Mouse (Mus musculus) retina, postnatal 7 days (tissue): ENCODE results near the gene Wipf1.

Experiments
- DNase-seq: peaks from one replicate; pipeline ENCODE4 v3.0.0-alpha.2; 2012; ENCODE audit warnings: low read depth, low spot score

The Wipf1 gene

GRCm38 (mm10) chr2:73545556-73545955 is 16.0 kb upstream of the Wipf1 start:
- no peak for DNase-seq

- no peak for DNase-seq
These were observed 11.1 kb upstream of the Wipf1 start for GRCm38 (mm10) chr2:73540450-73541162.

GRCm38 (mm10) chr2:73539697-73540096 is 10.2 kb upstream of the Wipf1 start:
- DNase-seq: no peak

DNA sequence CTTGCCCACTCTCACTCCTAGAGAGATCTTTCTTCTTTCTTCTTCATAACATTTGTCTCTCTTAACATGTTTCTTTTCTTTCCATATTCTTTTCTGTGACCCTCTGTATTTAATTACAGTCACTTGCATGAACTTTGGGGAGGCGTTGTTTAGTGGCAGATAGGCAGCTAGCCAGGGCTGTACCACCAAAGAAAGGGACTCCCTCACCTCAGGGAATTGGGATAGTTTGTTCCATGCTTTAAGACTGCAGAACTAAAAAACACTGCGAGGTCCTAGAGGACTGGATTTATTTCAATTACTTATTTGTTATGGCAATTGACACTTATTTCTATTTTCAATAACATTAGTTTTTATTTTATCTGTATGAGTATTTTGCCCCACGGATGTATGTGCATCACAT is 9.6 kb upstream of the Wipf1 start:
- DNase-seq: no peak

DNA sequence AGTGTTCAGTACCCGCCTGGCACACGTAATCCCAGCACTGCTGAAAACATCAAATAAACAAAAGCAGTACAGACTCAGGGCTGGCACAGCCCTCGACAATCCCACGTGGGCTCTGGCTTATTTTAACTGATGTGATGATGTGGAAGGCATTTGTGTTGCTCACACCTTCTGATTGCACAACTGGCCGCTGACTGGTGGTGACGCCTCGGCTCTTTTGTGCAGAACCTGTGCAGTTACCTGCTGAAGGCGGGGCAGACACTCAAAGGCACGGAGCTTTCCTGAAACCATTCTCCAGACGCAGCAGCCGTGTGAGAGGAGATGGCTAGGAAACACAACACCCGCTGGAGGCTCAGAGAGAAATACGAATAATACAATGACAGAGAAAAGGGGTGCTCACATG is 9.1 kb upstream of the Wipf1 start:
- DNase-seq: no peak

- no peak for DNase-seq
These were observed 6.7 kb upstream of the Wipf1 start for GRCm38 (mm10) chr2:73536091-73536783.

DNA sequence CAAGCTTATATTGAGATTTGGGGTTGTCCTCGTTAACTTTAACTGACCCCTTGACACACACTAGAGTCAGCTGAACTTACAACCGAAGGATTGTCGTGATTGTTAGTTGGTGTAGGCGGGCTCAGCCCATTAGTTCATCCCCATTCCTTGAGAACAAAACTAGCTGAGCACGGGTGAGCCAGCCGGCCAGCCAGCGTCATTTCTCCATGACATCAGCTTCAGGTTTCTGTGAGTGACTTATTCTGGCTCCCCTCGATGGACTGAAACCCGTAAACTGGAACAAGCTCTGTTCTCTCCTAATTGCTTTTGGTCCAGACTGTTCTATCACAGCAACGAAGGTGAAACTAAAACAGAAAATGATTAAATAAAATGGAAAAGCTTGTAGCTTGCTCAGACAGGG is 5.2 kb upstream of the Wipf1 start:
- DNase-seq: no peak

DNA sequence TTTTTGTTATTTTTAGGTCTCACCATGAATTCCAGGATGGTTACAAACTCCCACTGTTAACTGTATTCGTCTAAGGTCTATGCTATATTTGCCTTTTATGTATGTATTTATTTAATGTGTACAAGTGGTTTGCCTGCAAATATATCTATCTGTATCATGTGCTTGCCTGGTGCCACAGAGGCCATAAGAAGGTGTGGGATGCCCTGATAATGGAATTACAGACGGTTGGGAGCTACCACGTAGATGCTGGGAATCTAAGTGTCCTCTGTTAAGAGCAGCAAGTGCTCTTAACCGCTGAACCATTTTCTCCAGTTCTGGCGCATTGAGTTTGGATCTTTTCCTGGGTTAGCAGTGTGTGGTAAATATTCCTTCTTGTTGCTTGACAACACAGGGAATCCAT is 953 bp upstream of the Wipf1 start:
- DNase-seq: no peak

DNA sequence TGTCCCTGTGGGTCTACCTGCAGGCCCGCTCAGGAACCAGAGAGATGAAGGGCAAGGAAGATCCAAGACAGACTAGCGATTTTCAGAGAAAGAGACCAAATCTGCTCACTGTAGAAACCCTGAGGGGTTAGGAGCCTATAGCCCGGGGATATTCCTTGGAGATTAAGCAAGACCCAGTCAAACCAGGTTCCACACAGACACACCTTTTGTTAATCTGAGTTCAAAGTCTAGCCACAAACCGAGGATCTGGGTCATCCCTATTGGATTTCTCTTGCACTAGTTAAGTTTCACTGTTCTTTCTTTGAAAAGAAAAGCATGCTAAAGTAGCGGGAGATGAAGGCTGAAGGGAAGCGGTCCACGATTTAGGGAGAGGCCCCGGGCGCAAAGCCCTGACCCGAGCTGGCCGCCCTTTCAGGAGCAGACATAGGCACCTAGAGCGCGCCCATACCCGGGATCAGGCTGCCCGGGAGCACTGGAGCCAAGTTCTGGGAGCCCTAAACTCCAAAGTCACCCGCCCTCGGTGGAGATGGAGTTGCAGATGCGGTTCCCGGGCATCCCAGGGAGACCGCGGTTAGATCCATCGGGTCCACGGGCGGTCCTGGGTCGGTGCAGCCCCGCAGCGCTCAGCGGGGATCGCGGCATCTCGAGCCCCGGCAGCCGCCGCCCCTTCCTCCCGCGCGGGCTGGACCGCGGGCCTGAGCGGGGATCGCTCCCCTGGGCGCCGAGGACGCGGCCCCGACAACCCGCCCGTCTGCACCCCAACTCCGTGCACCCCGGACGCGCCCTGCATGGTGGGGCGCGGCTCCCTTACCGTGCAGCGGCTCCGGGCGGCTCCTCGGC is 798 bp downstream of the Wipf1 start:
- no peak for DNase-seq

DNA sequence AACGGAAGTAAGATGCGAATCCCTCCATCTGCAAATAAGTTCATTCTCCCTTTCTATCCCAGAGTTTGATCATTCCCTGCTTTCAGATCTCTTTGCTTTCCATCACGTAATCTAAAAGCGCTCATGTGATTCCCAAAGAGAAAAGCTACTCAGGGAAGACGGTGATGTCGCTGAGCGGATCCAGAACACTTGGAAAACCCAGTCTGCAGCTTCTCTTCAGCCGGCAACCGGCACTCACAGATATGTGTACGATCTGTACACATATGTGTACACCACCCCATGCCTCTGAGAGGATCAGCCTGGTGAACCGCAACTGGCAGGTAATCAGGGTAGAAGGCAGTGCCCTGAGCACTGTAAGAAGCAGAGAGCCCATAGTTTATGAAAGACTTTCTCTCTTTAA is 1.6 kb downstream of the Wipf1 start:
- DNase-seq: no peak

- no peak for DNase-seq
These were observed 2.8 kb downstream of the Wipf1 start for GRCm38 (mm10) chr2:73526691-73527090.

DNA sequence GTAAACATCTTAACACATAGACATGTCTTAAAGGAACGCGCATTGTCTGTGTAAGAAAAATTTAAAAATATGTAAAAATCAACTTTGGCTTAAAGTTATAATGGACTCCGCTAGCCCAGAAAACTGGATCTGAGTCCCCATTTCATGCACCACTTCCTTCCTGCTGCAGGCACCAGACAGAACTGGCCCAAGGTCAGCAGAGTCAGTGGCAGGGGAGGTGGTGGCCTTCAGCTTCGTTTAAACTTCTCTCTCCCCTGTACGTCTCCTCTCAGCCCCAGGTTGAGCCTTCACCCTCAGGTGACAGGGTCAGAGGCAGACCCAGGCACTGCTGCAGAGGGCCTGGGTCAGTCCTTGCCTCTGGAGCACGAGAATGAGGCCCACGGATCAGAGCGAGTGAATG is 6.6 kb downstream of the Wipf1 start:
- DNase-seq: no peak

- no peak for DNase-seq
These were observed 7.2 kb downstream of the Wipf1 start for GRCm38 (mm10) chr2:73522336-73522735.

DNA sequence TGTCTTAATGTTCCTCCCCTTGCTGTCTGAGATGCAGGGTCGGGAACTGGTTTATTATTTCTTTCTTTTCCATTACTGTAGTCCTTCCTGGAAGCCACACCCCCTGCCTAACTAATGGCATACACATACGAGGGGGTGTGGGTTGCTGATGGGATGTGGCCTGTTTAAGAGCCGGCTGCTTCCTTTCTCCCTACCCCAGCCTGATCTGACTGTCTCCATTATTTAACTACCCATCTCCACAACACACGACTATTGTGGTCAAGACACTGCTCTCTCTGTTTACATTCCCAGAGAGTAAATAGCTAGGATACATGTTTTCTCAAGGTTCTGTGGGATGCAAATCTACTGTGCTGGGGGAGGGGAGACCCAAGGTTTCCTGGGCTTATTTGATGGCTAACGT is 7.8 kb downstream of the Wipf1 start:
- no peak for DNase-seq

GRCm38 (mm10) chr2:73518966-73519365 is 10.6 kb downstream of the Wipf1 start:
- no peak for DNase-seq

GRCm38 (mm10) chr2:73518311-73518710 is 11.2 kb downstream of the Wipf1 start:
- DNase-seq: no peak

DNA sequence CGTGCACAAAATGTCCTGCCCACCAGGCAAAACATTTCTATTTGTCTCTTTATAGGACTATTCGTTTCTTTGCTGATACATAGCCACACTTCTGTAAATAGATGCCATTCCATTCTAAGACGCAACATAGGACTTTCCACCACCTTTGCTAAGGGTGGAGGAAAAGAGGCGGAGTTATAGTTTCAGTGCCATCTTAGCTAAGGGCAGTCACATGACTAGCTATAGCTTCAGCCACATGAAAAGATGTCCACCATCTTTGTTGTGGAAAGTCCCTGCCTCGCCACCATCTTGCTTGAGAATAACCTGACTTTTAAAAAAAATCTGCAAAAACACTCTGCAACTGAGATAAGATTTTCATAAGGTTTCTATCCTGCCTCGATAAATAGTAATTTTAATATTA is 15.4 kb downstream of the Wipf1 start:
- DNase-seq: no peak

DNA sequence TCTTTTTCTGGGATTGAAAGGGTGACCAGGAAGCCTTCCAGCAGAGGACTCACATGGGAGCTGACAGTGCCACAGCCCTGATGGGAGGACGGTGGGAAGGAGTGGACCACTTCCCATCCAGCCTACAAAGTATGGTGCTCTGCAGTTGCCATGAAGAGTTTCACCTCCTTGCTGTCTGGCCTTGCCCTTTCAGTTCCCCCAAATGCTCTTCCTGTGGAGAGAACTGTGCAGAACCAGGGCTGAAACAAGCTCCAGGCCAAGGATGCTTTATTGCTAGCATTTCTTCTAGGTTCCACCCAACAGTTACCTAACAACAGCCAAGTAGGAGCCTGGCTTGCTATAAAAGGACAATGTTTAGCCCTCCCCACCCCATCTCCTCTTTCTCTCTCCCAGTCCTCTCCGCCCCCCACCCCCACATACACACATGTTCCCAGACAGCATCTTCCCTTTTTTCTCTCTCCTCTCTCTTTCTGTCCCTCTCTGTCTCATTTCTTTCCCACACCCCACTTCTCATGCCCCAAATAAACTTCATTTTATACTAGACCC is 16.3 kb downstream of the Wipf1 start:
- DNase-seq: no peak

GRCm38 (mm10) chr2:73512044-73512443 is 17.5 kb downstream of the Wipf1 start:
- DNase-seq: no peak

DNA sequence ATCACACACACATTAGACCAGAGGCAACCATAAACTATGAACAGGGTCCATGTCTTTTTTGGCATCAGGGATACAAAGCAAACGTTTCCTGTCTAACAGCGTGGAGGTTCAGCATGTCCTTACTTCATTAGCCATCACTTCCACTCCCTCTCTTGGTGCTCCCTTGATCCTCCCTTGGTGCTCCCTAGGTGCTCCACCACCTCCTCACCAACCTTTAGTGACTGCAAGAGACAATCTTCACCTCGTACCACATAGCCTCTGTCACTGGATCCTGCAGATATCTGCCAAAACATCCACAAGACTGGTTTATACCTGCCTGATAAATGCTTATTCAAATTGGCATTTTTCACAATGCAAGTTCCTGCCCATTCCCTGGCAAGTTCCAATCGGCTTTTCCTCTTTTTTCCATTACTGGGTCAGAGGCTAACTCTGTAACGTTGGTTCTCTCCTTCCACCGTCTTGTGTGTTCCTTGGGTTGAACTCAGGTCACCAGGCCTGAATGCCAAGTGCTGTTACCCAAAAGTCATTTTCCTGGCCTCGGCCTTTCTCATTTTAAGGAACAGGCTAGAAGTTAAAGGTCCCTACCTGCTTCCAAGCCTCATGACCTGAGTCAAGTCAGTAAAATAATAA is 18.7 kb downstream of the Wipf1 start:
- DNase-seq: no peak

DNA sequence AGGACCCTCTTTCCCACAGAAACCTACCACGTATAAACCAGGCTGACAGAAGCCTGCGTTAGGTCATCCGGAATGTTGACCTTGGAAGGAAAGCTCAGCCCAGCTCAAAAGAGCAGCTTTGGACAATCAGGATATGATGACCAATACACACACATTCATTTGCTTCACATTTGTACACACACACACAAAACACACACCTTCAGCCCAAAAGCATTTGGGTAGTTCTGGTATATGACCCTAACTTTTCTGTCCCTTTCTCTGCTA is 19.6 kb downstream of the Wipf1 start:
- DNase-seq: no peak
